Mouse (Mus musculus) embryonic facial prominence, embryonic 10.5 days (tissue): ENCODE data around the gene Gnb1. TPM values are rescaled to one million over a fixed set of nuclear protein-coding genes. Genes with fewer than 3 reads are reported as not detected.
A peak's percentile ranks its signal among the peaks of the same experiment; 100 is the strongest.

Experiments used
- DNase-seq: peaks from one replicate; pipeline ENCODE4 v3.0.0-alpha.2; 2017; ENCODE audit warnings: low spot score
- H3K27ac ChIP-seq: fragments of 300-500 bp; sonication (generic); replicated peaks from 2 replicates; pipeline ENCODE4 v1.5.1; 2016; ENCODE audit warnings: mild to moderate bottlenecking
- H3K27me3 ChIP-seq: fragments of 300-500 bp; sonication (generic); replicated peaks from 2 replicates; pipeline ENCODE4 v1.6.1; 2016; ENCODE audit warnings: low read depth, mild to moderate bottlenecking; ENCODE audit not compliant: poor library complexity, severe bottlenecking
- H3K36me3 ChIP-seq: fragments of 300-500 bp; sonication (generic); replicated peaks from 2 replicates; pipeline ENCODE4 v1.6.1; 2016; ENCODE audit warnings: mild to moderate bottlenecking, moderate library complexity
- H3K4me1 ChIP-seq: fragments of 300-500 bp; sonication (generic); 2 replicates; pipeline ENCODE4 v1.6.1; 2016
- H3K4me3 ChIP-seq: fragments of 300-500 bp; sonication (generic); 2 replicates; pipeline ENCODE4 v1.5.1; 2016; ENCODE audit warnings: mild to moderate bottlenecking, moderate library complexity
- H3K9me3 ChIP-seq: fragments of 300-500 bp; sonication (generic); 2 replicates; pipeline ENCODE4 v1.6.1; 2016; ENCODE audit warnings: mild to moderate bottlenecking
- WGBS: fragments of 180-500 bp; shearing (Covaris S2); methylation state at CpG from one replicate; pipeline ENCODE4 v1.1.7; 2016; 5-methylcytosine and 5-hydroxymethylcytosine counted together
- polyA plus RNA-seq: library from polyadenylated mRNA; unstranded; fragments of >200 nt; fragmentation: Nextera tagmentation; extraction: Ambion mirVana; gene quantifications from 2 replicates; pipeline ENCODE4 v1.2.1, GENCODE M21; 2016

The Gnb1 gene
- 642 and 655 TPM in 2 replicates for polyA plus RNA-seq

GRCm38 (mm10) chr4:155490990-155491504 is at the start of gene Gnb1:
Gnb1 (plus strand) TSS chr4:155491361.
- under 1% methylated on average over 55 of the region's 60 CpGs for WGBS
- Histone ChIP-seq H3K4me3 (peak within 1 kb of the TSS; percentile 100), H3K9me3 (no peaks in the 10 kb centered on the region), H3K27me3 (no peaks in the 10 kb centered on the region), H3K27ac (peak within 1 kb of the TSS; percentile 100), H3K36me3 (no peaks in the 10 kb centered on the region; the same call in 1 of the 2 replicates), H3K4me1 (peaks cover 64% of the 10 kb centered on the region)
- peak; percentile 95 for DNase-seq

- Histone ChIP-seq H3K27me3 (no peaks in the 10 kb centered on the region), H3K27ac (no peak overlapping the region)
- WGBS: 74% methylated on average over 3 of the region's 3 CpGs
These were observed 48.4 kb upstream of the Gnb1 start for GRCm38 (mm10) chr4:155442808-155443207.

DNA sequence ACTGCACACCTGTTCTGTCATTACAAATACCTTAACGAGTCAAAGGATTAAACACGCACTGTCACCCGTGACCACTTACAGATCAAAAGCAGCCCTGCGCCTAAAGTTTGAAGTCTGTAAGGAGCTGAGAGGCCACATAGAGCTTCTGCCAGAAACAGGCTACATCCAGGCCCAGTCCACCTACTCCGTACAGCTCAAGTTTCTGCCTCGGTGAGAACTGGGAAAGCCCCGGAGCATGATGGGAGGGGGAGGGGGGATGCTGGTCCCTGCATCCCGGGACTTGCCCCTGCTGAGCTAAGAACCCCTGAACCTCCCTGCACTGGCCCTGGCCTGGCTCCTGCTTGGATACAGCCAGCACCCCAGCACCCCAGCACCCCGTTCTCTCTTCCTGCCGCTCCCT is 39.6 kb upstream of the Gnb1 start:
- H3K27ac ChIP-seq: 0 out of 2 replicates have a peak overlapping the region, but pooled peaks have one; percentile 8
- peak; percentile 41 for DNase-seq
- no peaks in the 10 kb centered on the region for H3K36me3 ChIP-seq
- H3K27me3 ChIP-seq: no peaks in the 10 kb centered on the region; the same call in 1 of the 2 replicates
- H3K4me1 ChIP-seq: peaks cover 4% of the 10 kb centered on the region; the same call in 1 of the 2 replicates
- 35% methylated on average over 10 of the region's 10 CpGs for WGBS
- H3K9me3 ChIP-seq: no peaks in the 10 kb centered on the region
- H3K4me3 ChIP-seq: no peak overlapping the region

More at GRCm38 (mm10) chr4:155442808-155443207, 48.4 kb upstream of the Gnb1 start:
- no peaks in the 10 kb centered on the region for H3K36me3 ChIP-seq
- no peaks in the 10 kb centered on the region for H3K4me1 ChIP-seq
- no peak overlapping the region for H3K4me3 ChIP-seq
- no peak for DNase-seq
- no peaks in the 10 kb centered on the region for H3K9me3 ChIP-seq

- Histone ChIP-seq H3K27ac (no peak overlapping the region), H3K36me3 (no peaks in the 10 kb centered on the region), H3K9me3 (no peaks in the 10 kb centered on the region), H3K4me1 (no peaks in the 10 kb centered on the region), H3K4me3 (no peak overlapping the region), H3K27me3 (peaks cover 4% of the 10 kb centered on the region; the same call in 1 of the 2 replicates)
- 84% methylated on average over 5 of the region's 5 CpGs for WGBS
- DNase-seq: no peak
These were observed 32.6 kb upstream of the Gnb1 start for GRCm38 (mm10) chr4:155458575-155458974.

DNA sequence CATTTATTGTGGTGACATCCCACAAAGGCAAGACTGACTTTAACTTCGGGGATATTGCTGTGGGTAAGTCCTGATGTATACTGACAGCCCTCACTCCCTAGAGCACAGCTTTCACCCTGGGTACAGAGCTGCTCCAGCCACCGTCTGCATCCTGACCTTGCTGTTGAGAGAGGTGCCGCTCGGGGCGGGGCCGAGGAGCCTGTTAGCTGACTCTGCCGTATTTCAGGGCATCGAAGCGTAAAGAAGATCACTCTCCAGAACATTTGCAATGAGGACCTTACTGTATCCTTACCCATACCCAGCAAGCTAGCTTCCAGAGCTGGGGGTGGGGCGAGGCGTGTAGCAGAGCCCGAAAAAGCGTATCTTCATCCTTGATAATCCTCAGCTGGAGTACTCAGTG is 28.1 kb upstream of the Gnb1 start:
- Histone ChIP-seq H3K9me3 (no peaks in the 10 kb centered on the region), H3K4me3 (no peak overlapping the region), H3K4me1 (no peaks in the 10 kb centered on the region), H3K36me3 (no peaks in the 10 kb centered on the region), H3K27me3 (peaks cover 13% of the 10 kb centered on the region), H3K27ac (no peak overlapping the region)
- no peak for DNase-seq
- 86% methylated on average over 13 of the region's 13 CpGs for WGBS

DNA sequence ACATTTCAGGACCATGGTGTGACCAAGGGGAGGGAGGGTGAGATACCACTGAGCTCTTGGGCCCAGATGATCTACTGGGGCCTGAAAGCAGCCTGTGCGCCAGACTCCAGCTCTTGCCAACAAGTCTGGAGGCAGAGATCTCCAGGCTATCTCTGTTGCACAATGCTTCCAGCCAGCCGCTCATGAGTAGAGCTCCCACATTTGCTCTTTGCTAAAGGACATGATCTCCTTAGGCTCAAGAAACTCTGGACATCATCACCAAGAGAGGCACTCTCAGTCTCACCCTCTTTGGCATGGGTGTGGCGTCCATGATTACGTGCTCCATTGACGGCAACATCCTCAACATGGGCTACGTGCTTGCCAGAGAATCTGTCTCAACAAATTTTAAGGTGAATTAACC is 27.6 kb upstream of the Gnb1 start:
- peaks cover 19% of the 10 kb centered on the region for H3K27me3 ChIP-seq
- H3K27ac ChIP-seq: no peak overlapping the region
- H3K4me1 ChIP-seq: 0 out of 2 replicates have a peak, but pooled peaks cover 1% of the 10 kb centered on the region
- DNase-seq: no peak
- no peak overlapping the region for H3K4me3 ChIP-seq
- no peaks in the 10 kb centered on the region for H3K9me3 ChIP-seq
- no peaks in the 10 kb centered on the region for H3K36me3 ChIP-seq
- WGBS: 89% methylated on average over 6 of the region's 6 CpGs

DNA sequence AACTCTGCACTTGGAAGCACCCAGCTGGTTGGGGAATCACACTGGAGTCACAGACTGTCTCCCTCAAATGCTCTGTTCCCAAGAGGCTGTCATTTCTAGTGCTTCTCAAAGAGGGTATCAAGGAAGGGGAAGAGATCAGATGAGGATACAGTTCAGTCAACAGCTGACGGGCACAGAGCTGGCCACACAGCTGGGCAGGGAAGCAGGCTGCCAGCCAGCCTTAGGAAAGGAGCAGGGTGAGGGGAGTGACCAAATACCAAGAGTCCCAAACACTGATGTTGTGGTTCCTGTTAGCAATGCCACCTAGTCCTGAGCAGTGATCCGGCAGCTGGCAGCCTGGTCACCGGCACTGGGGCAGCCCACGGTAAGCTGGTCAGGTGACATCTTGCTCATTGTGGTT is 27.1 kb upstream of the Gnb1 start:
- H3K4me3 ChIP-seq: no peak overlapping the region
- peaks cover 22% of the 10 kb centered on the region for H3K27me3 ChIP-seq
- WGBS: 94% methylated on average over 4 of the region's 4 CpGs
- no peaks in the 10 kb centered on the region for H3K9me3 ChIP-seq
- H3K27ac ChIP-seq: no peak overlapping the region
- DNase-seq: no peak
- no peaks in the 10 kb centered on the region for H3K36me3 ChIP-seq
- peaks cover 6% of the 10 kb centered on the region for H3K4me1 ChIP-seq

DNA sequence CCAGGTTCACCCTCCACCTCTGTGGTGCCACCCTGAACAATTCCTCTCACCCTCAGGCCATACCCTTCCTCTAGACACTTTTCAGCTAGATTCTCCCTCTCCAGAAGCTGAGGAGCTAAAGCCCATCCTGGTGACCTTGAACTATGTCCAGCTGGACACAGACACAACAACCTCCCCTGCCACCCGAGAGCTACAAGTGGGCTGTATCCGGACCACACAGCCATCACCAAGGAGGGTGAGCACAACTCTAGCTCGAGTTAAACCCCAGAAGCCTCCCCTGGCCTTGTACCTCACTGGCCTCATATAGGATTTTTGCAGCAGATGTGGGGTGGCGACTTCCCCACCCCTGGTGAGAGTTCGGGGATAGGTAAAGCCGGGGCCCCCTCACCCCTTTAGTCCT is 25.6 kb upstream of the Gnb1 start:
- H3K27ac ChIP-seq: no peak overlapping the region
- H3K4me1 ChIP-seq: peaks cover 11% of the 10 kb centered on the region
- H3K36me3 ChIP-seq: no peaks in the 10 kb centered on the region
- H3K4me3 ChIP-seq: no peak overlapping the region
- no peaks in the 10 kb centered on the region for H3K9me3 ChIP-seq
- 81% methylated on average over 6 of the region's 6 CpGs for WGBS
- DNase-seq: no peak
- peaks cover 38% of the 10 kb centered on the region for H3K27me3 ChIP-seq

DNA sequence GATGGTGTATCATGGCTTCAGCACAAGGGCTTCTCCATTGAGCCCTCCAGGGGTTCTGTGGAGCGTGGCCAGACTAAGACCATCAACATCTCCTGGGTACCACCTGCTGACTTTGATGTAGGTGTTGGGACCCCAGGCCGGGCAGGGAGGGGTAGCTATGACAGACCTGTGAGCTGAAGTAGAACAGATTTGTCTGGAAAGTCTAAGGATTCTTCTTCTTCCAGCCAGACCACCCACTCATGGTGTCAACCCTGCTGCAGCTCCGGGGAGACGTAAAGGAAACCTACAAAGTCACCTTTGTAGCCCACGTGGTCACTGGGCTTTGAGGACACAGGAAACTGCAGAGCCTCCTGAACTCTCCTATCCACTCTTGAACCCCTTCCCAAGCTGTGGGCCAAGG is 25.1 kb upstream of the Gnb1 start:
- Histone ChIP-seq H3K4me3 (no peak overlapping the region), H3K36me3 (no peaks in the 10 kb centered on the region), H3K9me3 (no peaks in the 10 kb centered on the region), H3K27me3 (peaks cover 38% of the 10 kb centered on the region), H3K4me1 (peaks cover 11% of the 10 kb centered on the region), H3K27ac (no peak overlapping the region)
- WGBS: 85% methylated on average over 5 of the region's 5 CpGs
- DNase-seq: no peak

DNA sequence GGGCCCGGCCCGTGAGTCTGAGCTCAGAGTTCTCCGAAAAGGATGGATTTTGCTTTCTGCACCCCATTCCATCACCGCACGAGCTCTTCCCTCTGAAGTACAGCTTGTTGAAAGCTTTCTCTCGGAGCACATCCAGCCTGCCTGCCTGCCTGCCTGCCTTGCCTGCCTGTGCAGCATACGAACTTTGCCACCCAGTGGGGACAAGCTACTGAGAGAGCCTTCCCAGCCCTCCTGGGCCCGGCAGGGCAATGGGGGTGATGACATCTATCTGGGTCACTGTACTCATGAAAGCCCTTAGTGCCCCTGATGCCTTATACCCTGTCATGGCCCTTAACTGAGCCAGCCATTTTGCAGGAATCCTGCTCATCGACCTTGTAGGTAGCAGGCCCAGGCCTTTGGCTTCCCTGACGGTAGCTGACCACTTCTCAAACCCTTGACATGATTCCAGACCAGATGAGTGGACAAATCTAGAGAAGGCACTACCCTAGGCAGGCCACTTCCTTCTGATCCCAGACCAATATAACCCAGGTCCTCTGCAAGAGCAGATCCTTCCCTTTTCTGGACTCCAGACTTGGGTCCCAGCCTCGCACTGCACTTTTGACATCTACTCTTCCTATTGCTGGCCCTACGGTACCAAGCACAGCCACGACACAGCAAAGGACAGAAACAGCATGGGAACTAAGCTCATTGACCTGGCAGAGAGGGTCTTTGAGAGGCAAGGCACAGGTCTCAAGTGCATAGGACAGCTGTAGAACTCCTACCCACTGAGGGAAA is 23.7 kb upstream of the Gnb1 start:
- Histone ChIP-seq H3K4me1 (peaks cover 11% of the 10 kb centered on the region), H3K27ac (no peak overlapping the region), H3K9me3 (no peaks in the 10 kb centered on the region), H3K36me3 (no peaks in the 10 kb centered on the region), H3K27me3 (peaks cover 41% of the 10 kb centered on the region), H3K4me3 (no peak overlapping the region)
- 82% methylated on average over 13 of the region's 13 CpGs for WGBS
- no peak for DNase-seq

GRCm38 (mm10) chr4:155468952-155469351 is 22.2 kb upstream of the Gnb1 start, which contains the start of gene Tmem52:
Tmem52 (plus strand) TSS chr4:155469114.
- WGBS: 10% methylated on average over 21 of the region's 21 CpGs
- H3K27ac ChIP-seq: no peak within 1 kb of the TSS
- peak within 1 kb of the TSS; percentile 47 for H3K4me3 ChIP-seq
- H3K27me3 ChIP-seq: peaks cover 47% of the 10 kb centered on the region
- H3K9me3 ChIP-seq: no peaks in the 10 kb centered on the region
- H3K4me1 ChIP-seq: peaks cover 11% of the 10 kb centered on the region
- DNase-seq: peak; percentile 61
- H3K36me3 ChIP-seq: no peaks in the 10 kb centered on the region

DNA sequence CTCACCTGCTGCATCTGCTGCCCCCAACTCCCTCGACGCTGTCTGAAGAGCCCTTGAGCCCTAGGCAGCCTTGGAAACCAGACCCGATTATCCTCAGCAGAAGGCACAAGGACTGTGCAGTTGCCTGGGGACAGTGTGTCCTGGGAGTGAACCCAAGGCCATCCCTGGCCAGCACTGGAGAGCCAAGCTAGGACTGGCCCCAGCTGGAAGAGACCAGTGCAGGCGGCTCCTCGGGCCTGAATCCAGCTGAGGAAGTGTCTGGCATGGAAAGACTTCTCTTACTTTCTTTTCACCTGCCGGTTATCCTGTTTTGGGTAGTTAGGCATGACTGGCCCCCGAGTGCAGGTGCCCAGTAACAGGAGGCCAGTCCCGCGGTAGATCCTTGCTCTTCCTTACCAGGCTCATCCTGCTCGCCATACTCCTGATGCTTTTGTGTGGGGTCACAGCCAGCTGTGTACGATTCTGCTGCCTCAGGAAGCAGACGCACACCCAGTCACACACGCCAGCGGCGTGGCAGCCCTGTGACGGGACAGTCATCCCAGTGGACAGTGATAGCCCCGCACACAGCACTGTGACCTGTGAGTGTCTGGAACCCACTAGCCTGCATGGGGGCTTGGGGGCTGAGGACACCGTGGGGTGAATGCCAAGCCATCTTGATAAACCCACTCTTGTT is 21.4 kb upstream of the Gnb1 start:
- no peaks in the 10 kb centered on the region for H3K9me3 ChIP-seq
- peak overlapping the region; percentile 47; the same call in 1 of the 2 replicates for H3K4me3 ChIP-seq
- peaks cover 11% of the 10 kb centered on the region for H3K4me1 ChIP-seq
- DNase-seq: no peak
- WGBS: 77% methylated on average over 18 of the region's 18 CpGs
- H3K36me3 ChIP-seq: no peaks in the 10 kb centered on the region
- H3K27me3 ChIP-seq: peaks cover 47% of the 10 kb centered on the region
- no peak overlapping the region for H3K27ac ChIP-seq
